Mouse (Mus musculus): Measurements from ENCODE around the gene Fga. TPM values are rescaled to one million over a fixed set of nuclear protein-coding genes. Genes with fewer than 3 reads are reported as not detected.

Gene Fga
- total RNA-seq (2012; rRNA removed): not detected in 2 replicates
- polyA plus RNA-seq (2012; ENCODE audit: insufficient read depth in 1 of 2, insufficient read length in 2 of 2, low read depth in 1 of 2, low replicate concordance in 2 of 2, missing spikeins in 1 of 2): not detected

GRCm38 (mm10) chr3:83025475-83026301 is at the start of gene Fga:
Gene Fga, plus strand, starts transcription at chr3:83026076.
- Histone ChIP-seq H3K4me3 (ENCODE audit: control insufficient read depth in 1 of 2, insufficient read depth in 1 of 2, low read depth in 2 of 2, low read length in 2 of 2) (no peak within 1 kb of the TSS), H3K36me3 (ENCODE audit: control insufficient read depth in 1 of 2, insufficient read depth in 2 of 2, low read length in 2 of 2) (no peaks in the 10 kb centered on the region), H3K9me3 (replicated peaks; ENCODE audit: insufficient read depth, low read length) (no peaks in the 10 kb centered on the region), H3K79me2 (ENCODE audit: control insufficient read depth, insufficient read depth, low read length, poor library complexity) (no peaks in the 10 kb centered on the region), H3K27me3 (ENCODE audit: control insufficient read depth in 1 of 2, insufficient read depth in 2 of 2, low read length in 2 of 2) (no peaks in the 10 kb centered on the region), H3K9ac (ENCODE audit: control insufficient read depth, low read depth, low read length, poor library complexity, severe bottlenecking) (no peak within 1 kb of the TSS), H3K4me1 (ENCODE audit: control insufficient read depth in 1 of 2, insufficient read depth in 2 of 2, low read length in 2 of 2) (no peaks in the 10 kb centered on the region), H3K27ac (ENCODE audit: control insufficient read depth, low read depth, low read length) (no peak within 1 kb of the TSS)
- no peak for TF ChIP-seq POLR2A (IDR thresholded peaks at IDR 0.05; ENCODE audit: control insufficient read depth in 1 of 2, insufficient read depth in 1 of 2, low read depth in 1 of 2, low read length in 2 of 2, poor library complexity in 1 of 2)
- TF ChIP-seq NRF1 (IDR thresholded peaks at IDR 0.05; ENCODE audit: insufficient read depth, low read depth, low read length, poor library complexity, severe bottlenecking): no peak
- TF ChIP-seq KAT2A (conservative IDR thresholded peaks at IDR 0.05; ENCODE audit: low read depth, low read length): no peak
- no peak for TF ChIP-seq MYC (IDR thresholded peaks at IDR 0.05; ENCODE audit: low read depth, low read length)
- TF ChIP-seq MEF2A (IDR thresholded peaks at IDR 0.05; ENCODE audit: extremely low read depth, insufficient replicate concordance, low read depth, low read length, poor library complexity, severe bottlenecking): no peak
- no peak for TF ChIP-seq ELF1 (IDR thresholded peaks at IDR 0.05; ENCODE audit: low read depth, low read length)
- TF ChIP-seq ETS1 (IDR thresholded peaks at IDR 0.05; ENCODE audit: low read depth, low read length): no peak
- no peak for TF ChIP-seq SIN3A (IDR thresholded peaks at IDR 0.05; ENCODE audit: low read length)
- no peak for TF ChIP-seq POLR2AphosphoS2 (IDR thresholded peaks at IDR 0.05; ENCODE audit: low read length)
- TF ChIP-seq UBTF (IDR thresholded peaks at IDR 0.05; ENCODE audit: borderline replicate concordance, insufficient read depth, low read depth, low read length): no peak
- TF ChIP-seq HCFC1 (IDR thresholded peaks at IDR 0.05; ENCODE audit: low read depth, low read length): no peak
- no peak for TF ChIP-seq GATA1 (IDR thresholded peaks at IDR 0.05; ENCODE audit: low read depth, low read length)
- no peak for TF ChIP-seq TAL1 (IDR thresholded peaks at IDR 0.05; ENCODE audit: low read length)
- TF ChIP-seq SMC3 (IDR thresholded peaks at IDR 0.05; ENCODE audit: low read depth, low read length): no peak
- no peak for TF ChIP-seq MXI1 (IDR thresholded peaks at IDR 0.05; ENCODE audit: low read depth, low read length)
- no peak for TF ChIP-seq CHD2 (IDR thresholded peaks at IDR 0.05; ENCODE audit: low read length)
- TF ChIP-seq MAFK (IDR thresholded peaks at IDR 0.05; ENCODE audit: borderline replicate concordance, low read depth, low read length): no peak
- TF ChIP-seq GABPA (IDR thresholded peaks at IDR 0.05; ENCODE audit: low read depth, low read length): no peak
- no peak for DNase-seq (ENCODE audit: low read depth, low spot score)

- H3K27ac ChIP-seq (ENCODE audit: control insufficient read depth, low read depth, low read length): no peak overlapping the region
- TF ChIP-seq GABPA (IDR thresholded peaks at IDR 0.05; ENCODE audit: low read depth, low read length) (no peak), NRF1 (IDR thresholded peaks at IDR 0.05; ENCODE audit: insufficient read depth, low read depth, low read length, poor library complexity, severe bottlenecking) (no peak), GATA1 (IDR thresholded peaks at IDR 0.05; ENCODE audit: low read depth, low read length) (no peak), JUND (IDR thresholded peaks at IDR 0.05; ENCODE audit: low read depth, low read length) (no peak), MXI1 (IDR thresholded peaks at IDR 0.05; ENCODE audit: low read depth, low read length) (no peak), ELF1 (IDR thresholded peaks at IDR 0.05; ENCODE audit: low read depth, low read length) (no peak), POLR2AphosphoS5 (IDR thresholded peaks at IDR 0.05; ENCODE audit: borderline replicate concordance, low read depth, low read length) (no peak), ETS1 (IDR thresholded peaks at IDR 0.05; ENCODE audit: low read depth, low read length) (no peak), RCOR1 (IDR thresholded peaks at IDR 0.05; ENCODE audit: low read depth, low read length) (no peak), MAFK (IDR thresholded peaks at IDR 0.05; ENCODE audit: borderline replicate concordance, low read depth, low read length) (no peak), TCF12 (IDR thresholded peaks at IDR 0.05; ENCODE audit: low read depth, low read length) (no peak), HCFC1 (IDR thresholded peaks at IDR 0.05; ENCODE audit: low read depth, low read length) (no peak), SIN3A (IDR thresholded peaks at IDR 0.05; ENCODE audit: low read length) (no peak), POLR2A (IDR thresholded peaks at IDR 0.05; ENCODE audit: control insufficient read depth in 1 of 2, insufficient read depth in 1 of 2, low read depth in 1 of 2, low read length in 2 of 2, poor library complexity in 1 of 2) (no peak), USF1 (IDR thresholded peaks at IDR 0.05; ENCODE audit: low read depth, low read length) (no peak), ZMIZ1 (IDR thresholded peaks at IDR 0.05; ENCODE audit: low read depth, low read length) (no peak), MYB (IDR thresholded peaks at IDR 0.05; ENCODE audit: low read depth, low read length) (no peak)
Measured at GRCm38 (mm10) chr3:82980818-82981217, 45.1 kb upstream of the Fga start.

More at GRCm38 (mm10) chr3:82980818-82981217, 45.1 kb upstream of the Fga start:
- Histone ChIP-seq H3K9me3 (replicated peaks; ENCODE audit: insufficient read depth, low read length) (no peaks in the 10 kb centered on the region), H3K4me3 (ENCODE audit: control insufficient read depth in 1 of 2, insufficient read depth in 1 of 2, low read depth in 2 of 2, low read length in 2 of 2) (no peak overlapping the region), H3K36me3 (ENCODE audit: control insufficient read depth in 1 of 2, insufficient read depth in 2 of 2, low read length in 2 of 2) (no peaks in the 10 kb centered on the region), H3K79me2 (ENCODE audit: control insufficient read depth, insufficient read depth, low read length, poor library complexity) (no peaks in the 10 kb centered on the region), H3K9ac (ENCODE audit: control insufficient read depth, low read depth, low read length, poor library complexity, severe bottlenecking) (no peak overlapping the region), H3K4me1 (ENCODE audit: control insufficient read depth in 1 of 2, insufficient read depth in 2 of 2, low read length in 2 of 2) (no peaks in the 10 kb centered on the region), H3K27me3 (ENCODE audit: control insufficient read depth in 1 of 2, insufficient read depth in 2 of 2, low read length in 2 of 2) (no peaks in the 10 kb centered on the region)
- DNase-seq (ENCODE audit: low read depth, low spot score): no peak

Measured in MEL (cell line).